Mouse (Mus musculus): ENCODE results near the gene C130050O18Rik.

DNA sequence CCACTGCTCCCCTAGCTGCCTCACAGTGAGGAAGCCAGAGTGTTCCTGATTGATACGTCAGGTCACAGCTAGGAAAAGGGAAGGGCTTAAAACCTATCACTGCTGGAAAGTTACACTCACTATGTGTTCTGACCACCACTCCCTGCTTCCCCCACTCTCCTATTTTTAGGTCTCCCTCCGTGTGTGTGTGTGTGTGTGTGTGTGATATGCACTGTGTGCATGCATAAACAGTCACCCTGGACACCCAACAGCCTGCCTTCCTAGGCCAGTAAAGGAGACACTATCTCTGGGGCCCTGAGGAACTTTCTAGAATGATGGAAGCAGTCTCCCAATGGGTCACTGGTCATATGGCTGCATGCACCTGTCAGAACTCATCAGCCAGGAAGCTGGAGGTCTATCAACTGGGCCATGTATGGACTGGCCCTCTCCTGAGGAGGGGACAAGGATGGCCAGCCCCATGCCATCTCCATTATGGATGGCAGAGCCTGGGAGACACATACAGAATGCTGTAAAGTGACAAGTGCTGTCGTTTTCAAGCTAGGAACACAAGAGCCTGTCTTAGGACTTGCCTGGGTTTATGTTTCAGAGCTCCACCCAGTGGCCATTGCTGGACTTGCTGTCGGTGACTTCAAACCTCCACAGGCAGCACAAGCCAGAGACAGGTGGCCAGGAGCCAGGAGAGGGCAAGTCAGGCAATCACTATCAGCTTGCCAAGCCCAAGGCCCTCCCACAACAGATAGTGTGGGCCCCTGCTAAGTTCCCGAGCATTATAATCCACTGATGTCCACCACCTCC lies 6.9 kb upstream of the C130050O18Rik start:
- peak; percentile 88 for TF ChIP-seq CTCF (IDR thresholded peaks at IDR 0.05; ENCODE audit: extremely low read depth, insufficient read depth, low read length)
- no peak for TF ChIP-seq POLR2A (IDR thresholded peaks at IDR 0.05; ENCODE audit: extremely low read depth, insufficient read depth, low read length)
